Mouse (Mus musculus): ENCODE data around the gene D630045J12Rik.

- TF ChIP-seq CTCF (IDR thresholded peaks at IDR 0.05; ENCODE audit: extremely low read depth, insufficient read length, insufficient replicate concordance, low read depth, low read length), result no peak
- TF ChIP-seq POLR2A (IDR thresholded peaks at IDR 0.05; ENCODE audit: low read depth, low read length), result no peak
Measured at GRCm38 (mm10) chr6:38297580-38298245, 43.9 kb upstream of the D630045J12Rik start.

Measured in small intestine, adult 2 months (tissue).